Mouse (Mus musculus) kidney, adult 2 months (tissue): Measurements from ENCODE around the gene Map4k3.

Source experiments
- CTCF ChIP-seq: fragments of 200-500 bp; conservative IDR thresholded peaks from 2 replicates; pipeline ENCODE4 v1.5.1; 2011; ENCODE audit warnings: low read depth, mild to moderate bottlenecking, control low read depth, low read length, moderate library complexity, mixed read lengths; ENCODE audit not compliant: insufficient read depth, insufficient read length
- POLR2A ChIP-seq: fragments of 200-500 bp; IDR thresholded peaks from one replicate; pipeline ENCODE4 v1.6.1; 2011; ENCODE audit warnings: low read depth, low read length, control low read depth

- TF ChIP-seq CTCF (no peak), POLR2A (no peak)
Measured at GRCm38 (mm10) chr17:80579901-80580300, 148.4 kb downstream of the Map4k3 start.
